Mouse (Mus musculus) megakaryocyte, adult 5-6 weeks (primary cell): ENCODE data around the gene Gfpt2. TPM values are rescaled to one million over a fixed set of nuclear protein-coding genes. Genes with fewer than 3 reads are reported as not detected.
"Not testable (repeated sequence)": the region's sequence is repeated elsewhere in the genome, so short reads cannot be mapped to it uniquely, and the experiment has no call there.

Source experiments
- ATAC-seq: 2 replicates; pipeline ENCODE4 v1.8.0; 2016; ENCODE audit warnings: mild to moderate bottlenecking, inconsistent platforms; ENCODE audit not compliant: poor library complexity, severe bottlenecking
- total RNA-seq, 2 experiments: library from RNA; stranded (forward) in 1 of 2; stranded (reverse) in 1 of 2; fragments of 153-499, 151-499 nt in 1 of 2; fragments of 221-1000, 200-1000 nt in 1 of 2; gene quantifications; 2 replicates each; pipeline versions ENCODE4 v1.2.3 to v1.2.4; 2015 to 2017

The Gfpt2 gene
- total RNA-seq (2015) (not detected in 2 replicates), total RNA-seq (2017) (0.11 and 0.28 TPM in 2 replicates)

DNA sequence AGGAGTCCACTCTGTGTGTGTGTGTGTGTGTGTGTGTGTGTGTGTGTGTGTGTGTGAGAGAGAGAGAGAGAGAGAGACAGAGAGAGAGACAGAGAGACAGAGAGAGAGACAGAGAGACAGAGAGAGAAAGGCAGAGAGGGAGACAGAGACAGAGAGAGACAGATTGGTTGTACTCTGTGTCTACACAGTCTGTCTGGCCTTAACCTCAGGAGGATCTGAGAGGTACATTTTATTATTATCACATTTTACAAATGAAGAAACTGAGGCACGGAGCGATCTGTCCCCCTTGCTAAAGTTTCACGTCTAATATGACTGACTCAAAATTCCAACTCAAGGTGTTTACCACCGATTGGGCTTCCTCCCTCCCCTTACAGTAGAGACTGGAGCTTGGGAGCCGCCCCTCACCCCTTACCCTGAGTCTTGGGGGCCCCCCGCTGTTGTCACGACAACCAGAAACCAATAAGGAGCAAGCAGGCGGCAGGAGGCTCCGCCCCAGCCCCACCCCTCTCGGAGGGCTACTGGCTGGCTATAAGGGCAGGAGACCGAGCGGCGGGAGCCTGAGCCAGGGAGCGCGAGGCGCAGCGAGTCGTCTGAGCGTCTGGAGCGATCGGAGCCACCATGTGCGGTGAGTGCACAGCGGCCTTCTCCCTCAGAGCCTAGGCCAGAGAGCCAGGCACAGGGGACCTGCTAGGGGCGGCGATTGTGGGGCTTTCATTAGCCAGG lies at the start of gene Gfpt2:
Gfpt2 (plus strand) TSS at position 560 of the 723 bp plus-strand sequence.
- peak; percentile 38 for ATAC-seq

DNA sequence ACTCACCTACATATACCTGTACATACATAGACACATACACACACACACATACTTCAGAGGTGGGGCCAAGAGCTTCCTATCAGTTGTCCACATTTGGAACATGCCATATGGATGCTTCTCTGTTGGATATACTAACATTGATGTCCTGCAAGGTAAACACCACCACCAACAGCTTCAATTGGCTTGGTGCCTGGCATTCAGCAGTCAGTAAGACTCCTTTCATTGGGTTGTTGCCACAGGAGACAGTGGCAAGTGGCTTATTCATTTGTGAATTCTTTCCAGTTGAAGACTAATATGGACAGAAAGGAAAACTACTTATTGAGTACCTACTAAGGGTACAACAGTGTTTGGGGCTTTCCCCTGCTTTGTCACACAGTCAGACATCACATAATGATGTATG lies 49.0 kb upstream of the Gfpt2 start:
- ATAC-seq = no peak

DNA sequence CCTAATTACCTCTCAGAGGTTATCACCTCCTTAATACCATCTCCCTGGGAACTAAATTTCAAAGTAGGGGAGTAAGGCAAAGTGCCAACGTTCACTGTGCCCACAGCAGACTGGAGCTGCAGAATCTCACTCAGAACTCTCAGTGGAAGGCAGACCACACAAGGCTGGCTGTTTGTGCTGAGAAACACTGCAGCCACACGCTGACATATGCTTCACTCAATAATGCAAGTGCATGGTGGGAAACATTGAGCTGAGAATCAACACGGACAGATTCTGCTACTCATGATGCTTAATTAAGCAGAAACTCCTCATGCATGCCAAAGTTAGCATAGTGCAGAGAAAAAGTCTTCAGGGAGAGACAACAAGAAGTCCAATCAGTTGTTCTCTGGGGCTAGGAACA lies 48.1 kb upstream of the Gfpt2 start:
- ATAC-seq = no peak

DNA sequence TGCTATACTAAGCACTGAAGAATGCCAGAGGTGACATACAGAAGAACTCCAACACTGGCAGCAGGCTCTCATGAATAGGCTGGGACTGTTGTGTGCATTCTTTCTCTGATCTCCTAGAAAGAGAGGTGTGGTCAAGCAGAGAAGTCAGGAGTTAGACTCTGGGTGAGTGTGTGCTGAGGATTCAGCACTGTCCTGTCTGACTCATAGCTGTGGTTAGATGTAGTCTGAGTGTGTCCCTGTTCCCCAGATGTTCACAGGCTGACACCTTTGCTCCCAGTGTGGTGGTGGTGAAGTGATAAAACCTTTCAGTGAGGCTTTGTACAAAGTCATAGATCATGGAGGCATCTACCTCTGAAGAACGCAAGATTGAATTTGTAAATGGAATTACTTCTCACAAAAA lies 47.2 kb upstream of the Gfpt2 start:
- no peak for ATAC-seq

DNA sequence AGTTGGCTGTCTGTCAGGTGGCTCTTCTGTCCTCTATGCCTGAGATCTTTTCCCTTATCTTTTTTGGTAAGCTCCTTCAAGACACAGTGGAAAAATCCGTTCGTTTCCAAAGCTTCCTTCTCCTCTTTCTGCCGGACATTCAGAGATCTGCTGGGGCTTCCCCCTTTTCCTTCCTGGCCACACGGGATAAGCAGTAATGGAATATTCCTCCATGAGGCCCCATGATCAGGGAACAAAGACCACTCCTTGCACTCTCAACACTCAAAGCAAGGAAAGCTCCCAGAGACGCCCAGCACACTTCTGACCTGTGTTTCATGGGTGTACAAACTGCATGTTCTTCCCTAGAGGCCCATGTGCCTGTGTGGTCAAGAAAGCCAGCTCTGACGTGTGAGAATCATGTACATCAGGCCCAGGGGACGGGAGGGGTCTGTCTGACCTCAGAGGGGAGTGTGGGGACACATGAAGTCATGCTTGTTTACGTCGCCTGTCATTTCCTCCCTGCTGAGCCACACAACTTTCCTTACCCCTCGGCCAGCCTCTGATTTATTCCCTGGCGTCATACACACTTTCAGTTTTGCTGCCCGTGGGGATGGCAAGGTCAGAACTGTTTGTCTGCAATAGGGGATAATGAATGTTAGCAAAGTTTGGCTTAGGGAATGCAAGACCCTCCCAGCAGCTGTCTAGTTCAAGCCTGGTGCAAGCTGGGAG lies 38.9 kb upstream of the Gfpt2 start:
- no peak for ATAC-seq

DNA sequence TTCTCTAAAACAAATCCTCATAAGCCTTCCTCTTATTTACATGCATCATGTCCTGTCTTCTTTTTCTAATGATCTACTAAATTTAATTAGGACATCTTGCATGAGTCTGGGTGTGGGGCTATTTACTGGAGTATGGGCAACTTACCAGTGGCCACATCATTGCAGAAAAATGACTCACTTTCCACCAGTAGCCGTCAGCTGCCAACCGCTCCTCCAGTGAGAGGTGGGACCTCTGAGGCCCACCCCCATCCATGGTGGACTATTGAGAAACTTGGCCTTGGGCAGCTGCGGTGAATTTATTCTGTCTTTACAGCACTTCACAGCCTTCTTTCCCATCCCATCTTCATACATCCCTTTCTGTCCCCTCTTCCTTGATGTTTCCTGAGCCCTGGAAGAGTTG lies 35.9 kb upstream of the Gfpt2 start:
- ATAC-seq = no peak

DNA sequence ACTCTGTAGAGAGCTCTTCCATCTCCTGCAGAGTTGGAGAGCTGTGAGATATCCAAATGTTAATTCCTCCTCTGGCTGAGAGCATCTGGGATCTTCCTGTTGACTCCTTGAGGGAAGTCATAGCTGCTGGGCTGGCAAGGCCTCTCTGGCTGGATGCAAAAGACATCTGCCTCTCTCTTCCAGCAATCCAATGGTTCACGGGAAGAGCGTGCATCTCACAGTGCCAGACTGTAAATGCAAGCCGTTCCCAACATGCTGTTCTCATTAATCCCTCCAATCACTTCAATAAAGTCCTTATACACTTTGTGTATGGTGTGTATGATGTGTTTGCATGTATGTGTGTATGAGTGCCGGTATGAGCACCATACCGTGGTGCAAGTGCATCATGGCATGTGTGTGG lies 32.8 kb upstream of the Gfpt2 start:
- ATAC-seq = no peak

DNA sequence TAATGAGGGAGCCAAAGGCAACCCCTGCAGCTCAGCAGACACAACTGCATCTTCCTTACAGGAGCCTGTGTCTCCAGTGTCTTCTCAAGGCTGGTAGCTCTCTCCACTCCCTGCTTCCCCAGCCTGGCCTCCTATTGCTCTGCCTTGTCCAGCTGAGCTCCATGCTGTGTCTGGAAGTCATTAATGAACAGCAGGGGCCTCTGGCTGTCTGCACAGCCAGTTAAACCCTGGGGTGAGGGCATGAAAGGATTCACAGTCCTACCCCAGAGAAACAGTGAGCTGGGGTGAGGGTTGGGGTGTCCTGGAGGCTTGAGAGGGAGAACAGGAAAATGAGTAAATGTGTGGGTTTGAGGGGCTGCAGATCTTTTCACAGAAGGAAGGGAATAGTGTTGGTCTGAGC lies 30.4 kb upstream of the Gfpt2 start:
- no peak for ATAC-seq

DNA sequence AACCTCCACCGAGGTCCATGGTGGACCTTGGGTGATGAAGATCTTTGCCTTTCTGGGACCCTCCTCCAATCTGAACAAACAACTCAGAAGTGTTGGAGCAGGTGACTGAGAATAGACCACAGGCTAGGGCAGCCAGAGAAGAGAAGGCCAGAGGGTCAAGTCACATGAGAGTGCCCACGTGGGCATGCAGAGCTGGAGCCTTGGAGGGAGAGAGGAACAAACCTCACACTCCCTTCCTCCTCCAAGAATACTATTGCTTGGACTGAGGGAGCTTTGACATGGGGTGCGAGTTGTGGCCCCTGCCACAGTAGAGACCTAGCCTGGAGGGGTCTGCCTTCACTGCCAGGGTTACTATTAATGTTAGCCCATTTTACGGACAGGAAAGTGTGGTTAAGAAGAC lies 30.0 kb upstream of the Gfpt2 start:
- ATAC-seq = no peak

DNA sequence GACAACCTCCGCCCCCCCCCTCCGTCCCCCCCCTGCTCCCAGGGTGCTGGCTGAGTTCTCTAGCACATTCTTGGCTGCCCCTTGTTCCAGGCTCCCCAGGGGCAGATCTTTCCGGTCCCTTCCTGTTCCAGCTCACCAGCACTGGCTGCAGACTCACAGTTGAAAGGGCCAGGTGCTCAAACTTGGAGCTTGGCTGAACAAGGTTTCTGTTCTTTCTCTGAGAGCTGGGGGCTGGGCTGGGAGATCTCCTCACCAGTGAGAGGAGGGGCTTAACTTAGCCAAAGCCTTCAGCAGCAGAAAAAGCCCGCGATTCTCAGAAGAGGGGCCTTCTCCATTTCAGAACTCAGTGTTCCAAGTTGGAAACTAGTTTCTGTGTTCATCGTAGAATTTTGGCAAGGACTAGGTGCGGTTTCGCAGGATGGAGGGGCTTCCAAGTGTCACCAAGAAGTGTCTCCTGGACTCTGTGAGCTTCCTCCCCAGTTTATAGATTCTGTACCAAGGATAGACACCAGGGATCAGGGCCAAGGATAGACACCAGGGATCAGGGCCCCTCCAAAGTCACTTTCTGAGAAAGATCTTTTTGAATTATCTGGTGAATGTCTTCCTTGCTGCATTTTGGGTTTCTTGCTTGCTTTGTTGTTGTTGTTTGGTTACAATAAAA lies 29.2 kb upstream of the Gfpt2 start:
- ATAC-seq = no peak

DNA sequence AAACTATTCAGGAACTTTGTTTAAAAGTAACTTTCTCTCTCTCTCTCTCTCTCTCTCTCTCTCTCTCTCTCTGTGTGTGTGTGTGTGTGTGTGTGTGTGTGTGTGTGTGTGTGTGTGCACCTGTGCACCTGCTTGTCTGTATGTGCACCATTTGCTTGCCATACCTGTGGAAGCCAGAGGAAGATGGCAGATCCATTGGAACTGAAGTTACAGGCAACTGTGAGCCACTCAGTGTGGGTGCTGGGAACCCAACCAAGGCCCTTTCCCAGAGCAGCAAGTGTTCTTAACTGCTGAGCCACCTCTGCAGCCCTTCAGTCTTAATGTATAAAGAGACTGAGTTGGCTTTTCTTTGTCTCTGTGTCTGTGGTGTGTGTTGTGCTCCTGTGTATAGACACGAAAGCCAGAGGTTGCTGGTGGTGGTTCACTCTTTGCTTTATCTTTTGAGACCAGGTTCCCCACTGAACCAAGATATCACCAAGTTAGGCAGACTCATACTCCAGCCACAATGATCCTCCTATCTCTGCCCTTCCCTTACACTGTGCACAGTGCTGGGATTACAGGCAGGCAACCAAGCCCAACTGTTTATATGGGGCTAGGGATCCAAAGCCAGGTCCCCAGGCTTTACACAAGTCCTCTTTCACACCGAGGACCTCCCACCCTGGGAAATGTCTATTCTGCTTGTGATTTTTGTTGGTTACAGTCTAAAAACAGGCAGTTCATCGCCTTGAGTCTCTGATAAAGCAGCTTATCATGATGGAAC lies 28.4 kb upstream of the Gfpt2 start:
- ATAC-seq = no peak

DNA sequence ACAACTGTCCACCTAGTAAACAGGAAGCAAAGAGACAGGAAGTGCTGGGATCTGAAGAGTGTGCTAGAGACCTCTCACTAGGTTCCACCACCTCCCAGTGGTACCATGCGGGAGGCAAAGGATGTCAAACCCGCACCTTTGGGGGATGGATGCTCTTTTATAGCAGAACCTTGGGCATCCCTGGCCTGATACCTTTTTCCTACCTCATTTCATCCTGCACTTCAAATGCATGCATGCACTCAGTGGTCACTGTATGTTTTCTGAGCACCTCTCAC lies 27.9 kb upstream of the Gfpt2 start:
- no peak for ATAC-seq

DNA sequence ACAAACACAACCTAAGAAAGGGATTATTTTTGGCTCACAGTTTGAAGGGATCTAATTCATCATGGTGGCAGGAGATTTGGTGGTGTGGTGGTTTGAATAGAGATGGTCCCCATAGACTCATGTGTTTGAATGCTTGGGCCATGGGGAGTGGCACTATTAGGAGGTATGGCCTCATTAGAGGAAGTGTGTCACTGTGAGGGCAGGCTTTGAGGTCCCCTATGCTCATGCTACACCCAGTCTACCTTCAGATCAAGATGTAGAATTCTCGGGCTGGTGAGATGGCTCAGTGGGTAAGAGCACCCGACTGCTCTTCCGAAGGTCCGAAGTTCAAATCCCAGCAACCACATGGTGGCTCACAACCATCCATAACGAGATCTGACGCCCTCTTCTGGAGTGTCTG lies 26.5 kb upstream of the Gfpt2 start:
- not testable (repeated sequence) for ATAC-seq

DNA sequence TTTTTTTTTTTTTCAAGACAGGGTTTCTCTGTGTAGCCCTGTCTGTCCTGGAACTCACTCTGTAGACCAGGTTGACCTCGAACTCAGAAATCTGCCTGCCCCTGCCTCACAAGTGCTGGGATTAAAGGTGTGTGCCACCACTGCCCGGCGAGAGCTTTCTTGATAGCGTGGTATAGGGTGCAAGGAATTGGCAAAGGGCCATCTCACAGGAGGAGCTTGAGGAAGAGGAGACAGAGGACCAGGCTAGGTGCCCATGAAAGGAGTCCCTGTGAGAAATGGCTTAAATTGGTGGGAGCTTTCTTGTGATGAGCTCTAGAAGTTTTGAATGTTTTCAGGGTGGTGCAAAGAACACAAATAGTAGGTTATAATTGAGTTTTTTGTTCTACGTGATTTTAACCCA lies 25.2 kb upstream of the Gfpt2 start:
- no peak for ATAC-seq

DNA sequence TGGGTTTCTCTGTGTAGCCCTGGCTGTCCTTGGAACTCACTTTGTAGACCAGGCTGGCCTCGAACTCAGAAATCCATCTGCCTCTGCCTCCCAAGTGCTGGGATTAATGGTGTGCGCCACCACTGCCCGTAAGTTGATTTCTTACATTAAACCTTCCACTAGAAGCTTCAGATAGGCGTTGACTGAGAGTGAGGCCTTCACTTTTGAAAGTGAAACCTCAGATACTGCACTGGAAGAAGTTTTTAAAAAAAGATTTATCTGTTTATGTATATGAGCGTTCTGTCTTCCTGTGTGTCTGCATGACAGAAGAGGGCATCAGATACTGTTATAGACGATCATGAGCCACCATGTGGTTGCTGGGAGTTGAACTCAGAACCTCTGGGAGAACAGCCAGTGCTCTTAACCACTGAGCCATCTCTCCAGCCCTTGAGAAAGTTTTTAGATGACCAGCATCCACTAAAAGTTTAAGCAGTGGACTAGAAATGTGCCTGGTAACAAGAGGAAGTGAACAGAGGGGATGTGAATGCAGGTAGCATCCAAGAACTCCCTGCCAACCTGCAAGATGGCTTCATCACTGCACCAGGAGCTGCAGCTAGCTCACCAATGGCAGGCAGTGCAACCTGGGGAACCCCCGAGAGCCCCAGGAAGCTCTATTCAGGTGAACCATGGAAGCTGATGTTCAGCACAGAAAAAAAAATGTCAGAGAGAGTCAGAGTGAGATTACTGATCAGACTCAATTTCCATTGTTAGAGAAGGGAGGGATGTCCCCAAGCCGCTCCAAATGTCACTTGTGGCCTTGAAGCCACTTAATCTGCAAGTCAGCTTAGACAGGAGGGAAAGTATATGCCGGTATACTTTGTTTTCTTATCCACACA lies 23.1 kb upstream of the Gfpt2 start:
- ATAC-seq = no peak

DNA sequence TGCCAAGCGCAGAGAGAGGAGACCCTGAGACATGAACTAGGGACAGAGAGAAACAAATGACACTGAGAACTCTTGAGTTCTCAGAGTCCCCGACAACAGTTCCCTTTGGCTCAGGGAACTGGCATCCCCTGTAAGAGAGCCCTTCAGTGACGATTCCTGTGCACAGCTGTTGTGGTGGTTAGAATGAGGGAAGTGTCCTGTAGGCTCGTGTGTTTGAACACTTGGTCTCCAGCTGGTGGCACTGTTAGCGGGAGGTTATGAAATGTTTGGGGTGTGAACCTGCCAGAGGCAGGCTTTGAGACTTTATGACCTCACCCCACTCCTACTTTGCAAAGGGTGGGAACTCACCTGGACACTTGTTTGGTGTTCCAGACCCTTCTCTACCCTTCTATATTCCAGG lies 21.7 kb upstream of the Gfpt2 start:
- peak; percentile 68 for ATAC-seq

DNA sequence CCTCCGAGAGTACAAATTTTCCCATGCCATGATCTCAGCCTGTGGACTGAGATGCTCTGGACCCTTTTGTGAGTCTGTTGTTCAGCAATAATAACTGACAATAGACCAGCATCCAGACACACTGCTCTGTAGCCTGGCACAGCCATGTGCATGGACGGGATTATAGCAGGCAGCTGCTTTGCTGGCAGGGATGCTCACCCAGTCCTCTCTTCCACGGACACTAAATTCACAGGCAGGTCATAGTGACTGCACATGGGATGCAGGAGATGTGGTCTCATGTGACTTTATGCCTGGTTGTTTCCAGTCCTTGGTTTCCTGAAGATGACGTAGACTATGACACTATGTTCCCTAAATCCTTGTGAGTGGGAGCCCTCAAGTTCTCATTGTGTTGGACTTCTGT lies 19.1 kb upstream of the Gfpt2 start:
- no peak for ATAC-seq

DNA sequence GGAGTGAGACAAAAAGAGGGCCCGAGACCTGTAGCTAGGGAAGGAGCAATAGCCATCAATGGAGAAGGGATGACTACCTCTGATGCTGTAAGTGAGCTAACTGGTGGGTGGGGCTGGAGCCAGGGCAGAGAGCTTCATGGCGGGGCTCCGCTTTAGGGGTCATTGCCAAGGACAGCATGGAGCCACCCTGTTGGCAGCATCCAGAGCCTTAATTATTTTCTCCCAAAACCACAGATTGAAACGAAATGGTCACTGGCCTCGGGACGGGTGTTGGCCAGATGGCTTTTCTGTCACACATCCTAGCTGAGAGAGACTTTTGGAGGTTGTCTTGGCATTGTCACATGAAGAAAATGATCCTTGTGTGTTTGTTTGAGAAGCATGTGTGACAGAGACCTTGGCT lies 15.1 kb upstream of the Gfpt2 start:
- ATAC-seq = no peak

DNA sequence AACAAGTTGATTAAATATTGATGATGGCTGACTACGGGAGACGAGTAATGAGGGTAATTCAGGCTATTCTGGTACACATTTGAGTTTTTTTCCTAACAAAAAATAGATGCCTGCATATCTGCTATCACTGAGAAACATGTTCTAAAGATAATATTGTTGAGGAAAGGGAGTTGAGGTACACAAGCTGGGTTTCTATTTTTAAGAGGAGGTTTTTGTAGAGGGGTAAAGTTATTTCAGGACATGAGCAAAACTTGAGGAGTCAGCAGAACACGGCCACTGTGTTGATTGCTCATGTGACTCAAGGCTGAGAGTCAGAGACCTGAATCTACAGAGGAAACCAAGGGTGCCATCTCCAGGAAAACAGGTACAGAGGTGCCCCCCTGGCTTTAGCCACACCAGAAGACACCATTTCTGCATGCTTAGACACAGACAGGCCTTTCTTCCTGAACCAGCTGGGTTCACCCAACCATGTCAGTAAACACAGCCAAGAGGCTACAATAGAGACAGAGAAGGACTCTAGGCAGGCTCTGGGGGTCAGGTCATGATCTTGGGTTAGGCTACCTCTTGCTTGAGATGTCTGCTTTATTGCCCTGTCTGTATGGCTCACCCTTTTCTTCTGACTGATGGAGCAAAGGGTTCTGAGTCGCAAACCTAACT lies 13.7 kb upstream of the Gfpt2 start:
- ATAC-seq = no peak

DNA sequence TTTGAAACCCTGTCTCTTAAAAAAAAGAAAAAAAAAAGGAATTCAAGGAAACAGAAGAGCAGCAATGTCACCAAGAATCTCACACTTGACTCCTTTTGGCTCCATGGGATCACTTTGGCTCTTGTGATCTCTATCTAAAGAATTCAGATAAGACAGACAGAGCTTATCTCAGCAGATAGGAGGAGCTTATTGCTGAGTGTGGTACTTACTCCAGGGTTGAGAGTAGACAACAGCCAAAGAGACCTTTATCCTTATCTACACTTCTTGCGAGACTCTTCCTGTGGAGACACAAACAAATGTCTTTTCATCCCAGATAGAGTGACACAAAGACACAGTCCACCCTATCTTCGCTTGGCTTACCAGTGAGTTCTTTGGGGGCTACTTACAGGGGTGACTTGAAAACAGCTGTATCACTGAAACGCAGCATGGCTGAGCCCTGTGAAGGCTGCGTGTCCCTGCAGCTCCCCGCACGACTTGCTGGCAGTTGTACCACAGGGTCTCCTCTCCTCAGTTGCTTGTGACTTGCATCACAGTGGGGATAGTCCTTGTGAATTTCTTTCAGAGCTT lies 12.1 kb upstream of the Gfpt2 start:
- ATAC-seq = no peak
